Mouse (Mus musculus): ENCODE data around the gene Col8a1. TPM values are rescaled to one million over a fixed set of nuclear protein-coding genes. Genes with fewer than 3 reads are reported as not detected.

The Col8a1 gene
- polyA plus RNA-seq, 1 experiment from 2014 or later, result 45.7 TPM

- Histone ChIP-seq H3K4me3 (no peak overlapping the region), H3K36me3 (no peaks in the 10 kb centered on the region), H3K4me2 (no peak overlapping the region), H3K27ac (no peak overlapping the region), H3K27me3 (no peaks in the 10 kb centered on the region), H3K4me1 (no peaks in the 10 kb centered on the region), H3K9ac (no peak overlapping the region), H3K9me3 (no peaks in the 10 kb centered on the region)
- WGBS, result 30% methylated on average over 7 of the region's 7 CpGs
- no peak for ATAC-seq (ENCODE audit: insufficient number of reproducible peaks, low FRiP score, low TSS enrichment, low read depth)
Measured at GRCm38 (mm10) chr16:57593422-57594157, 160.9 kb downstream of the Col8a1 start.

- Histone ChIP-seq H3K4me3 (no peak overlapping the region), H3K27ac (no peak overlapping the region)
Measured at GRCm38 (mm10) chr16:57585201-57585600, 169.3 kb downstream of the Col8a1 start.

GRCm38 (mm10) chr16:57582008-57582407 is 172.5 kb downstream of the Col8a1 start:
- no peaks in the 10 kb centered on the region for H3K36me3 ChIP-seq
- H3K4me1 ChIP-seq, result no peaks in the 10 kb centered on the region
- WGBS, result 70% methylated on average over 2 of the region's 2 CpGs
- no peak overlapping the region for H3K27ac ChIP-seq
- H3K4me3 ChIP-seq, result no peak overlapping the region
- H3K27me3 ChIP-seq, result no peaks in the 10 kb centered on the region
- no peaks in the 10 kb centered on the region for H3K9me3 ChIP-seq
- H3K9ac ChIP-seq, result no peak overlapping the region
- no peak overlapping the region for H3K4me2 ChIP-seq
- no peak for ATAC-seq (ENCODE audit: insufficient number of reproducible peaks, low FRiP score, low TSS enrichment, low read depth)

More at GRCm38 (mm10) chr16:57585201-57585600, 169.3 kb downstream of the Col8a1 start:
- H3K9ac ChIP-seq, result no peak overlapping the region
- H3K4me2 ChIP-seq, result no peak overlapping the region
- H3K27me3 ChIP-seq, result no peaks in the 10 kb centered on the region
- H3K4me1 ChIP-seq, result no peaks in the 10 kb centered on the region
- no peak for ATAC-seq (ENCODE audit: insufficient number of reproducible peaks, low FRiP score, low TSS enrichment, low read depth)
- H3K36me3 ChIP-seq, result no peaks in the 10 kb centered on the region
- no peaks in the 10 kb centered on the region for H3K9me3 ChIP-seq
- 33% methylated on average over 3 of the region's 3 CpGs for WGBS

GRCm38 (mm10) chr16:57580041-57580440 is 174.5 kb downstream of the Col8a1 start:
- no peaks in the 10 kb centered on the region for H3K27me3 ChIP-seq
- no peaks in the 10 kb centered on the region for H3K4me1 ChIP-seq
- WGBS, result 71% methylated on average over 7 of the region's 7 CpGs
- no peak overlapping the region for H3K4me2 ChIP-seq
- no peaks in the 10 kb centered on the region for H3K36me3 ChIP-seq
- H3K4me3 ChIP-seq, result no peak overlapping the region
- no peak for ATAC-seq (ENCODE audit: insufficient number of reproducible peaks, low FRiP score, low TSS enrichment, low read depth)
- H3K27ac ChIP-seq, result no peak overlapping the region
- no peaks in the 10 kb centered on the region for H3K9me3 ChIP-seq
- H3K9ac ChIP-seq, result no peak overlapping the region

GRCm38 (mm10) chr16:57577519-57577918 is 177.0 kb downstream of the Col8a1 start:
- ATAC-seq (ENCODE audit: insufficient number of reproducible peaks, low FRiP score, low TSS enrichment, low read depth), result no peak
- 77% methylated on average over 1 of the region's 1 CpGs for WGBS

GRCm38 (mm10) chr16:57575764-57576388 is 178.7 kb downstream of the Col8a1 start:
- 98% methylated on average over 1 of the region's 1 CpGs for WGBS

More at GRCm38 (mm10) chr16:57577519-57577918, 177.0 kb downstream of the Col8a1 start:
- H3K27me3 ChIP-seq, result no peaks in the 10 kb centered on the region
- H3K4me1 ChIP-seq, result no peaks in the 10 kb centered on the region; the same call in 1 of the 2 replicates
- no peaks in the 10 kb centered on the region for H3K9me3 ChIP-seq
- no peak overlapping the region for H3K4me2 ChIP-seq
- no peak overlapping the region for H3K4me3 ChIP-seq
- H3K27ac ChIP-seq, result no peak overlapping the region
- H3K36me3 ChIP-seq, result no peaks in the 10 kb centered on the region
- H3K9ac ChIP-seq, result no peak overlapping the region

More at GRCm38 (mm10) chr16:57575764-57576388, 178.7 kb downstream of the Col8a1 start:
- Histone ChIP-seq H3K27ac (no peak overlapping the region), H3K9ac (no peak overlapping the region), H3K9me3 (no peaks in the 10 kb centered on the region), H3K4me2 (no peak overlapping the region), H3K27me3 (no peaks in the 10 kb centered on the region), H3K4me1 (peaks cover 11% of the 10 kb centered on the region), H3K36me3 (peaks cover 8% of the 10 kb centered on the region; the same call in 1 of the 2 replicates), H3K4me3 (no peak overlapping the region)
- no peak for ATAC-seq (ENCODE audit: insufficient number of reproducible peaks, low FRiP score, low TSS enrichment, low read depth)

Other genes starting within 250 kb of the Col8a1 start
- 37.0 and 41.8 TPM in 2 replicates for gene Cmss1, start 147.9 kb downstream of the Col8a1 start, polyA plus RNA-seq (2015; fragmentation: Nextera tagmentation; extraction: Ambion mirVana)